Mouse (Mus musculus) olfactory bulb, adult 2 months (tissue): ENCODE results near the gene Aldh8a1. TPM values are rescaled to one million over a fixed set of nuclear protein-coding genes. Genes with fewer than 3 reads are reported as not detected.

Experiments used
- H3K27ac ChIP-seq: fragments of 200-500 bp; 2 replicates; pipeline ENCODE4 v1.5.1; 2012; ENCODE audit warnings: low read depth, low read length; ENCODE audit not compliant: insufficient read depth
- H3K4me1 ChIP-seq: fragments of 200-500 bp; 2 replicates; pipeline ENCODE4 v1.6.1; 2012; ENCODE audit warnings: low read length; ENCODE audit not compliant: control insufficient read depth, insufficient read depth
- H3K4me3 ChIP-seq: fragments of 200-500 bp; 2 replicates; pipeline ENCODE4 v1.5.1; 2012; ENCODE audit warnings: mild to moderate bottlenecking, low read depth, low read length, moderate library complexity; ENCODE audit not compliant: insufficient read depth
- CTCF ChIP-seq: fragments of 200-500 bp; IDR thresholded peaks from 2 replicates; pipeline ENCODE4 v1.5.1; 2012; ENCODE audit warnings: low read depth, mild to moderate bottlenecking, low read length, moderate library complexity; ENCODE audit not compliant: insufficient read depth
- POLR2A ChIP-seq: fragments of 200-500 bp; IDR thresholded peaks from 2 replicates; pipeline ENCODE4 v1.6.1; 2012; ENCODE audit warnings: mild to moderate bottlenecking, low read depth, low read length, moderate library complexity; ENCODE audit not compliant: insufficient read depth
- WGBS: fragments of 180-500 bp; shearing (Covaris S2); methylation state at CpG from one replicate; pipeline ENCODE4 v1.1.7; 2018; 5-methylcytosine and 5-hydroxymethylcytosine counted together
- polyA plus RNA-seq: library from polyadenylated mRNA; stranded (reverse); fragments of >200 nt; gene quantifications from 2 replicates; pipeline ENCODE4 v1.2.4, GENCODE M21; 2012; ENCODE audit warnings: low replicate concordance; ENCODE audit not compliant: missing spikeins, insufficient read depth, insufficient read length

Gene Aldh8a1
- polyA plus RNA-seq, 1 experiment: not detected

- TF ChIP-seq POLR2A: no peak
- TF ChIP-seq CTCF: no peak
- no peak overlapping the region for H3K27ac ChIP-seq
- H3K4me3 ChIP-seq: no peak overlapping the region
- WGBS: 88% methylated on average over 11 of the region's 11 CpGs
- H3K4me1 ChIP-seq: no peaks in the 10 kb centered on the region
These were observed 28.8 kb downstream of the Aldh8a1 start for GRCm38 (mm10) chr10:21405707-21406534.

GRCm38 (mm10) chr10:21410711-21411110 is 33.6 kb downstream of the Aldh8a1 start:
- no peak overlapping the region for H3K4me3 ChIP-seq
- no peak for TF ChIP-seq POLR2A
- TF ChIP-seq CTCF: no peak
- no peaks in the 10 kb centered on the region for H3K4me1 ChIP-seq
- H3K27ac ChIP-seq: no peak overlapping the region
- WGBS: 68% methylated on average over 5 of the region's 5 CpGs

DNA sequence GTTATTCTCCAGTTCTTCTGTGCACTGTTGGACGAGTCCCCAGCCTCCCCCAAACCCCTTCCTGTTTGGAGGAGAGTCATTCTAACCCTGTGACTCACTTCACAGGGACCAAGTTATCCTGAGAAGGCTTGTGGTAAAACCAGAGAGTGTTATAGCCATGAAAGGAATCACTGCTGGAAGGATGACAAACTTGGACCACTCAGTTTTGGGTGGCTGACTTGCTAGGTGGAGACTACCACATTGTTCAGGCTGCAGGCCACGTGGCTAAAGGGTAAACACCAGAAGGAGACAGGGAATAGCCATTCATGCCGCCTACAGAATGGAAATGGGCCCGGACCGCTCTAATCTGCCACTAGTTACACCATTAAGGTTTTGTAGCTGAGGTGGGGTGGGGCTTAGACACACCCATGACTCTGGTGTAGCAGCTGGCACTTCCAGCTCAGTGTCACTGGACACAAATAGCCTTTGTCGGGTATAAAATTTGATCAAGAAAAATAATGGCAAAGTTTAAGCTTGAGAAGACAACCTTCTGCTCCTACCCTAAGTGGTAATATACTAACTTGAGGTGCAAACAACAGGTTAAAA is 34.6 kb downstream of the Aldh8a1 start:
- TF ChIP-seq CTCF: no peak
- no peak overlapping the region for H3K27ac ChIP-seq
- WGBS: 71% methylated on average over 6 of the region's 6 CpGs

GRCm38 (mm10) chr10:21415031-21415430 is 37.9 kb downstream of the Aldh8a1 start:
- no peak overlapping the region for H3K4me3 ChIP-seq
- no peak overlapping the region for H3K27ac ChIP-seq
- no peaks in the 10 kb centered on the region for H3K4me1 ChIP-seq
- 85% methylated on average over 4 of the region's 4 CpGs for WGBS
- TF ChIP-seq CTCF (no peak), POLR2A (no peak)

More for the DNA sequence above, 34.6 kb downstream of the Aldh8a1 start:
- Histone ChIP-seq H3K4me1 (no peaks in the 10 kb centered on the region), H3K4me3 (no peak overlapping the region)

GRCm38 (mm10) chr10:21416184-21416583 is 39.1 kb downstream of the Aldh8a1 start:
- TF ChIP-seq POLR2A (no peak), CTCF (no peak)
- H3K27ac ChIP-seq: no peak overlapping the region
- 99% methylated on average over 5 of the region's 5 CpGs for WGBS

GRCm38 (mm10) chr10:21419188-21419587 is 42.1 kb downstream of the Aldh8a1 start:
- WGBS: 90% methylated on average over 14 of the region's 14 CpGs
- H3K4me1 ChIP-seq: no peaks in the 10 kb centered on the region
- TF ChIP-seq POLR2A (no peak), CTCF (no peak)
- H3K27ac ChIP-seq: no peak overlapping the region
- no peak overlapping the region for H3K4me3 ChIP-seq

More at GRCm38 (mm10) chr10:21416184-21416583, 39.1 kb downstream of the Aldh8a1 start:
- no peaks in the 10 kb centered on the region for H3K4me1 ChIP-seq
- no peak overlapping the region for H3K4me3 ChIP-seq

DNA sequence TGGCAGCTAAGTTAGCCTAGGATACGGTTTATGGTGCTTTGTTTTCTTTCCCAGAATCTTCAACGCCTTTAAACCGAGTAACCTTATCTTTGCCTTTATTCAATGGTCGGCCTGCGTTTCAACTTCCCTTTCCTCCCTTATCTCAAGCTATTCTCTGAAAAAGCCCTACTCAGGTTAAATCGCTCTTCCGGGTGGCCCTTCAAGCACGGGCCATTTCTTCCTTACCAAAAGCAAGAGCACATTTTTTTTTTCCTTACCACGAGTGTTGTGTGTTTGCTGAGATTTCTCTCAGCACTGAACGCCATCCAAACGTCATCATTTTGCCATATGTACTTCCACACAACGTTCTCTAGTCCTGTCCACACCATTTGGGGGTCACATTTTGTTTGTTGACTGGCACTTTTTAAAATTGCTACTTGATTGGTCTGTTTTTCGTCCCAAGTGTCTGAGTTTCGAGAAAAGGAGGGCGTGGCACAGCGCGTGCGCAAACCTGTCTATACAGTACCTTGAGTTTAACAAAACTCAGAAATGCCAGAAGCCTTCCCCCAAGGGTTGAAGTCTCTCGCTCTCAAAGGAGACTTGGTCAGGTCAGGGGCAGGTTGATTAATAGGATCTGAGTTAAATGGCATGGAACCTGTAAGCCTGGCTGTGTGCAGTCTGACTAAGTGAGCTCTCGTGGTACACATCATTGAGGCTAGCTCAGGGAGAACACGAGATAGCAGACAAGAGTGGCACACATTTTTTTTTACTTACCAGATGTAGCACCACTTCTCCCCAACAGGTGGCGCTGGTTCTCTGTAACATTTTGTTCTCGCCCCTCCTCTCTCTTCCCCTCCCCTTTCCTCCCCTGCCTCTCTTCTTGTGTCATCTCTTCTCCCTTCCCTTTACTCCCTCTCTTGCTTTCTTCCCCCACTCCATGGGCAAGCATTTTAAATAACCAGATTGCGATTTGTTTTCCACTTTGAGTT is 43.6 kb downstream of the Aldh8a1 start:
- Histone ChIP-seq H3K27ac (no peak overlapping the region), H3K4me1 (no peaks in the 10 kb centered on the region), H3K4me3 (no peak overlapping the region)
- TF ChIP-seq CTCF (peak; percentile 44; the same call in 1 of the 2 replicates), POLR2A (no peak)
- WGBS: 80% methylated on average over 24 of the region's 24 CpGs

DNA sequence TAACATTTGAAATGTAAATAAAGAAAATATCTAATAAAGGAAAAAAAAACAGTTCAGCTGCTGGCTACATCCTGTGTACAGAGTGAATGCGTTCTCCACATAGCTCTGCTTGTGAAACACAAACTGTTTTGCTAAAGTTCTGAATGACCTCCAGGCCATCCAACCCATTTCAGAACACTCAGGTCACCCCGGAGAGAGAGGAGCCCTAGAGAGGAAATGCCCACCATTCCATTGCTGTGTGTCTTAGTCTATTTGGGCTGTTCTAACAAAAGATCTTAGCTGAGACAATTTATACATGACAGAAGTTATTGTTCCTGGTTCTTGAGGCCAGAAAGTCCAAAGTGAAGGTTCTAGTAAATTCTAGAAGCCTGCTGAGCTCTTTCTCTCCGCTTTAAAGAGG is 49.4 kb downstream of the Aldh8a1 start:
- 74% methylated on average over 3 of the region's 3 CpGs for WGBS
- no peak for TF ChIP-seq CTCF
- TF ChIP-seq POLR2A: no peak
- no peak overlapping the region for H3K27ac ChIP-seq
- H3K4me1 ChIP-seq: no peaks in the 10 kb centered on the region
- H3K4me3 ChIP-seq: no peak overlapping the region
